Mouse (Mus musculus) urinary bladder, postnatal 25 days (tissue): ENCODE data around the gene Pbx1.

Source experiments
- DNase-seq: peaks from one replicate; pipeline ENCODE4 v3.0.0; 2022; ENCODE audit warnings: low spot score

Gene Pbx1

GRCm38 (mm10) chr1:168268224-168268623 lies 163.8 kb downstream of the Pbx1 start:
- no peak for DNase-seq

- DNase-seq, result no peak
Measured at GRCm38 (mm10) chr1:168265594-168266390, 166.3 kb downstream of the Pbx1 start.

GRCm38 (mm10) chr1:168265090-168265489 lies 167.0 kb downstream of the Pbx1 start:
- DNase-seq, result no peak

- DNase-seq, result no peak
Measured at GRCm38 (mm10) chr1:168260391-168260790, 171.7 kb downstream of the Pbx1 start.

GRCm38 (mm10) chr1:168258856-168259255 lies 173.2 kb downstream of the Pbx1 start:
- DNase-seq, result no peak

GRCm38 (mm10) chr1:168255347-168255908 lies 176.6 kb downstream of the Pbx1 start:
- no peak for DNase-seq

GRCm38 (mm10) chr1:168246968-168247724 lies 184.9 kb downstream of the Pbx1 start:
- no peak for DNase-seq

GRCm38 (mm10) chr1:168245539-168245938 lies 186.5 kb downstream of the Pbx1 start:
- no peak for DNase-seq

- no peak for DNase-seq
Measured at GRCm38 (mm10) chr1:168243759-168244158, 188.3 kb downstream of the Pbx1 start.

- DNase-seq, result no peak
Measured at GRCm38 (mm10) chr1:168243068-168243467, 189.0 kb downstream of the Pbx1 start.

- DNase-seq, result no peak
Measured at GRCm38 (mm10) chr1:168241316-168241715, 190.8 kb downstream of the Pbx1 start.

GRCm38 (mm10) chr1:168240846-168241245 lies 191.2 kb downstream of the Pbx1 start:
- DNase-seq, result no peak

GRCm38 (mm10) chr1:168240386-168240785 lies 191.7 kb downstream of the Pbx1 start:
- DNase-seq, result no peak

GRCm38 (mm10) chr1:168236101-168236500 lies 196.0 kb downstream of the Pbx1 start:
- DNase-seq, result no peak

GRCm38 (mm10) chr1:168234355-168234754 lies 197.7 kb downstream of the Pbx1 start:
- DNase-seq, result no peak

GRCm38 (mm10) chr1:168233182-168233581 lies 198.9 kb downstream of the Pbx1 start:
- no peak for DNase-seq

- no peak for DNase-seq
Measured at GRCm38 (mm10) chr1:168231548-168232429, 200.3 kb downstream of the Pbx1 start.

GRCm38 (mm10) chr1:168230858-168231257 lies 201.2 kb downstream of the Pbx1 start:
- DNase-seq, result no peak

GRCm38 (mm10) chr1:168230134-168230533 lies 201.9 kb downstream of the Pbx1 start:
- no peak for DNase-seq

GRCm38 (mm10) chr1:168228756-168229526 lies 203.1 kb downstream of the Pbx1 start:
- DNase-seq, result no peak

GRCm38 (mm10) chr1:168226150-168226549 lies 205.9 kb downstream of the Pbx1 start:
- no peak for DNase-seq
